Mouse (Mus musculus) midbrain, postnatal 0 days (tissue): Measurements from ENCODE around the gene Msx2. TPM values are rescaled to one million over a fixed set of nuclear protein-coding genes. Genes with fewer than 3 reads are reported as not detected.

Experiments used
- ATAC-seq: fragments of 200-750 bp; cut with Nextera tagmentation; 2 replicates; pipeline ENCODE4 v1.8.0; 2017; ENCODE audit warnings: moderate number of reproducible peaks, mild to moderate bottlenecking, moderate TSS enrichment, moderate library complexity; ENCODE audit not compliant: low FRiP score
- DNase-seq: peaks from one replicate; pipeline ENCODE4 v3.0.0-alpha.2; 2015; ENCODE audit warnings: low spot score
- H3K27ac ChIP-seq: fragments of 300-500 bp; sonication (generic); 2 replicates; pipeline ENCODE4 v1.5.1; 2014; ENCODE audit warnings: low read depth, mild to moderate bottlenecking, low read length, mixed read lengths
- H3K27me3 ChIP-seq: fragments of 300-500 bp; sonication (generic); 2 replicates; pipeline ENCODE4 v1.6.1; 2014; ENCODE audit warnings: low read length, control low read depth, mixed read lengths; ENCODE audit not compliant: insufficient read depth
- H3K36me3 ChIP-seq: fragments of 300-500 bp; sonication (generic); 2 replicates; pipeline ENCODE4 v1.6.1; 2014; ENCODE audit warnings: low read length, control low read depth, mixed read lengths; ENCODE audit not compliant: insufficient read depth
- H3K4me1 ChIP-seq: fragments of 300-500 bp; sonication (generic); 2 replicates; pipeline ENCODE4 v1.6.1; 2014; ENCODE audit warnings: mild to moderate bottlenecking, control low read depth, antibody characterized with exemption, low read length, mixed read lengths; ENCODE audit not compliant: insufficient read depth
- H3K4me2 ChIP-seq: fragments of 300-500 bp; sonication (generic); 2 replicates; pipeline ENCODE4 v1.6.1; 2014; ENCODE audit warnings: low read depth, mild to moderate bottlenecking, low read length, mixed read lengths; ENCODE audit not compliant: poor library complexity, severe bottlenecking
- H3K4me3 ChIP-seq: fragments of 300-500 bp; sonication (generic); 2 replicates; pipeline ENCODE4 v1.5.1; 2014; ENCODE audit warnings: low read depth, mild to moderate bottlenecking, low read length, moderate library complexity
- H3K9ac ChIP-seq: fragments of 300-500 bp; sonication (generic); replicated peaks from 2 replicates; pipeline ENCODE4 v1.6.1; 2014; ENCODE audit warnings: mild to moderate bottlenecking, low read length, moderate library complexity, mixed read lengths; ENCODE audit not compliant: poor library complexity, severe bottlenecking
- H3K9me3 ChIP-seq: fragments of 300-500 bp; sonication (generic); 2 replicates; pipeline ENCODE4 v1.6.1; 2016; ENCODE audit warnings: low read length, control low read depth
- CTCF ChIP-seq: IDR thresholded peaks from 2 replicates; pipeline ENCODE4 v1.5.1; 2016; ENCODE audit warnings: antibody characterized with exemption, mild to moderate bottlenecking
- WGBS: fragments of 180-500 bp; shearing (Covaris S2); extraction: QIAGEN DNeasy Blood & Tissue Kit; methylation state at CpG from one replicate; pipeline ENCODE4 v1.1.7; 2014; 5-methylcytosine and 5-hydroxymethylcytosine counted together
- polyA plus RNA-seq: library from polyadenylated mRNA; unstranded; fragments of >200 nt; fragmentation: Nextera tagmentation; extraction: Ambion mirVana; gene quantifications from 2 replicates; pipeline ENCODE4 v1.2.1, GENCODE M21; 2015
- total RNA-seq: library from RNA; depleted of rRNA; stranded (reverse); fragments of >200 nt; gene quantifications from 2 replicates; pipeline ENCODE4 v1.2.3, GENCODE M21; 2014; rRNA removed

Msx2 gene
- 0.71 and 2.2 TPM in 2 replicates for total RNA-seq
- 0.23 and 0.39 TPM in 2 replicates for polyA plus RNA-seq

GRCm38 (mm10) chr13:53472614-53473124, at the start of gene Msx2:
Gene Msx2 (minus strand): TSS chr13:53473074.
- Histone ChIP-seq H3K9ac (no peak within 1 kb of the TSS), H3K4me1 (no peaks in the 10 kb centered on the region; the same call in 1 of the 2 replicates), H3K27me3 (peaks cover 88% of the 10 kb centered on the region), H3K36me3 (no peaks in the 10 kb centered on the region), H3K27ac (no peak within 1 kb of the TSS), H3K9me3 (no peaks in the 10 kb centered on the region), H3K4me2 (peak within 1 kb of the TSS; percentile 50), H3K4me3 (peak within 1 kb of the TSS; percentile 34)
- ATAC-seq: peak; percentile 74; the same call in 1 of the 2 replicates
- under 1% methylated on average over 38 of the region's 38 CpGs for WGBS
- TF ChIP-seq CTCF: no peak
- DNase-seq: peak; percentile 84

- no peak for ATAC-seq
- 41% methylated on average over 3 of the region's 3 CpGs for WGBS
- no peak for DNase-seq
- Histone ChIP-seq H3K36me3 (no peaks in the 10 kb centered on the region), H3K9me3 (no peaks in the 10 kb centered on the region), H3K9ac (no peak overlapping the region), H3K4me2 (no peak overlapping the region), H3K4me3 (no peak overlapping the region), H3K4me1 (peaks cover 3% of the 10 kb centered on the region; the same call in 1 of the 2 replicates), H3K27ac (no peak overlapping the region), H3K27me3 (no peaks in the 10 kb centered on the region)
- TF ChIP-seq CTCF: no peak
Measured at GRCm38 (mm10) chr13:53521468-53521867, 48.6 kb upstream of the Msx2 start.

- no peaks in the 10 kb centered on the region for H3K9me3 ChIP-seq
- no peak for TF ChIP-seq CTCF
- H3K27ac ChIP-seq: no peak overlapping the region
- 45% methylated on average over 12 of the region's 12 CpGs for WGBS
- no peak for ATAC-seq
- H3K4me2 ChIP-seq: no peak overlapping the region
- no peaks in the 10 kb centered on the region for H3K36me3 ChIP-seq
- H3K4me3 ChIP-seq: no peak overlapping the region
- H3K9ac ChIP-seq: no peak overlapping the region
- DNase-seq: no peak
- H3K27me3 ChIP-seq: no peaks in the 10 kb centered on the region
- peaks cover 3% of the 10 kb centered on the region; the same call in 1 of the 2 replicates for H3K4me1 ChIP-seq
Measured at GRCm38 (mm10) chr13:53520343-53520937, 47.6 kb upstream of the Msx2 start.

- 48% methylated on average over 8 of the region's 8 CpGs for WGBS
- Histone ChIP-seq H3K4me2 (no peak overlapping the region), H3K9me3 (no peaks in the 10 kb centered on the region), H3K27ac (no peak overlapping the region), H3K9ac (no peak overlapping the region), H3K4me3 (no peak overlapping the region), H3K4me1 (peaks cover 3% of the 10 kb centered on the region; the same call in 1 of the 2 replicates), H3K27me3 (no peaks in the 10 kb centered on the region), H3K36me3 (no peaks in the 10 kb centered on the region)
- DNase-seq: peak; percentile 41
- TF ChIP-seq CTCF: no peak
- ATAC-seq: no peak
Measured at GRCm38 (mm10) chr13:53519727-53520126, 46.9 kb upstream of the Msx2 start.

- DNase-seq (no peak), ATAC-seq (no peak)
- no peak for TF ChIP-seq CTCF
- H3K27me3 ChIP-seq: no peaks in the 10 kb centered on the region
- H3K4me3 ChIP-seq: no peak overlapping the region
- H3K27ac ChIP-seq: no peak overlapping the region
- no peak overlapping the region for H3K4me2 ChIP-seq
- no peaks in the 10 kb centered on the region for H3K9me3 ChIP-seq
- H3K4me1 ChIP-seq: peaks cover 3% of the 10 kb centered on the region; the same call in 1 of the 2 replicates
- no peak overlapping the region for H3K9ac ChIP-seq
- no peaks in the 10 kb centered on the region for H3K36me3 ChIP-seq
- WGBS: 56% methylated on average over 4 of the region's 4 CpGs
Measured at GRCm38 (mm10) chr13:53518306-53518705, 45.4 kb upstream of the Msx2 start.

GRCm38 (mm10) chr13:53514574-53514973, 41.7 kb upstream of the Msx2 start:
- no peak overlapping the region for H3K9ac ChIP-seq
- TF ChIP-seq CTCF: no peak
- no peak overlapping the region for H3K4me2 ChIP-seq
- H3K9me3 ChIP-seq: no peaks in the 10 kb centered on the region
- ATAC-seq (no peak), DNase-seq (no peak)
- no peak overlapping the region for H3K4me3 ChIP-seq
- H3K27me3 ChIP-seq: no peaks in the 10 kb centered on the region
- H3K36me3 ChIP-seq: no peaks in the 10 kb centered on the region
- no peak overlapping the region for H3K27ac ChIP-seq
- H3K4me1 ChIP-seq: no peaks in the 10 kb centered on the region
